Mouse (Mus musculus): ENCODE data around the gene Tsr3. TPM values are rescaled to one million over a fixed set of nuclear protein-coding genes. Genes with fewer than 3 reads are reported as not detected.
"Not testable (repeated sequence)": the region's sequence is repeated elsewhere in the genome, so short reads cannot be mapped to it uniquely, and the experiment has no call there.

Tsr3 gene
- 45.9 and 46.4 TPM in 2 replicates for polyA plus RNA-seq (2015; fragmentation: Nextera tagmentation; extraction: Ambion mirVana)

DNA sequence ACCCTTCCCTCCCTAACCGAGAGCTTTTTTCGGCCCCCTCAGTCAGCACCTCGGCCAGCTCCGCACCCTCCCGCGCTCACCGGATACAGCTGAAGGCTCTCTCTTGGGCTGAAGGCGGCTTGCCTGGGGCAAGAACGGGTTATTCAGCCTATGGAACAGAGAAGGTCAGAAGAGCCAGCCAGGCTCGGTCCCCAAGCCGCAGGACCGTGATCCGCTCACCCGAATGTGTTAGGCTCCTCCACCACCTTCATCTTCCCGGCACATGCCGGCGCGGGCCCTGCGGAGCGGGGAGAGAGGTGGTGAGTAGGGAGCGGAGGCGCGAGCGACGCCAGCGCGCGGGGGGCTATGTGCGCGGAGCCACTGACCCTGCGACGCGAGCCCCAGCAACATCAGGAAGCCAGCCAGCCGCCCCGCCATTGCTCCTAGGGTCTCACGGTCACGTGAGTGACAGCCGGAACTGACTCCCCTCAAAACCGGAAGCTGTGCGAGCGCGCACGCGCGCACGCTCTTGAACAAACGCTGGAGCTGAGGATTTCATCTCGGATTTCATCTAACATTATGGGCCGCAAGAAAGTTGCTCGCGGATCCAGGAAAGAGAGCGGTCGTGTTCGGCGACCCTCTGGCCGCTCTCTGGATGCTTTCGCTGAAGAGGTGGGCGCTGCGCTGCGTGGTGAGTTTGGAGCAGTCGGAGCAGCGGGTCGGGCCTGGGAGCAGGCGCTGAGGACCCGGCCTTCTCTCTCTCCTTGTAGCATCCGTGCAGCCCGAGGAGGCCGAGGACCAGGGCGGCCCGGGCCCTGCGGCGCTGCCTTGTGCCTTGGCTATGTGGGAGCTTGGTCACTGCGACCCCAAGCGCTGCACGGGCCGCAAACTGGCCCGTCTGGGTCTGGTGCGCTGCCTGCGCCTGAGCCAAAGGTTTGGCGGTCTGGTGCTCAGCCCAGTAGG is at the start of gene Tsr3, which contains the start of gene Gnptg:
Gene Tsr3 (plus strand): TSS at position 476 of the 942 bp plus-strand sequence.
Gene Gnptg (minus strand): TSS at position 430 of the 942 bp plus-strand sequence.
- H3K9ac ChIP-seq, result peak within 1 kb of the TSS; percentile 94
- H3K4me2 ChIP-seq, result peak within 1 kb of the TSS; percentile 88
- H3K4me3 ChIP-seq, result peak within 1 kb of the TSS; percentile 81
- H3K9me3 ChIP-seq, result no peaks in the 10 kb centered on the region
- peak within 1 kb of the TSS; percentile 87 for H3K27ac ChIP-seq
- ATAC-seq (ENCODE audit: borderline replicate concordance, extremely low read depth, low FRiP score, low TSS enrichment), result peak; percentile 82; the same call in 1 of the 2 replicates
- H3K4me1 ChIP-seq, result peaks cover 19% of the 10 kb centered on the region
- H3K36me3 ChIP-seq, result peaks cover 28% of the 10 kb centered on the region
- no peaks in the 10 kb centered on the region for H3K27me3 ChIP-seq
- WGBS, result under 1% methylated on average over 80 of the region's 80 CpGs

DNA sequence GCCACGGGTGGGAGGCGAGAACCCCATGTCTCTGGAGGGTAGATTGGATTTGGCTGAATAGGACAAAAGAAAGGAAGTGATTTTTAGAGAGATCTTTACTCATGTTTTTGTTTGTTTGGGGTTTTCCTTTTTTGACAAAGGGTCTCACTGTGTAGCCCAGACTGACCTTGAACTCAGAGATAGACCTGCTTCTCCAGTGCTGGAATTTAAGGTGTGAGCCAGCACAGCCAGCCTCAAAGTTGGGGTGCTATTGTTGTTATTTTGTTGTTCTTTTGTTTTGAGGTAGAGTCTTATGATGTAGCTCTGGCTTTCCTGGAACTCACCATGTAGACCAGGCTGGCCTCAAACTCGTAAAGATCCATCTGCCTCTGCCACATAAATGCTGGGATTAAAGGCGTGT is 37.6 kb upstream of the Tsr3 start:
- no peaks in the 10 kb centered on the region for H3K4me1 ChIP-seq
- WGBS, result 92% methylated on average over 4 of the region's 4 CpGs
- no peak overlapping the region for H3K9ac ChIP-seq
- H3K27ac ChIP-seq, result no peak overlapping the region
- H3K36me3 ChIP-seq, result peaks cover 60% of the 10 kb centered on the region
- H3K9me3 ChIP-seq, result no peaks in the 10 kb centered on the region
- no peak overlapping the region for H3K4me2 ChIP-seq
- no peaks in the 10 kb centered on the region for H3K27me3 ChIP-seq
- no peak for ATAC-seq (ENCODE audit: borderline replicate concordance, extremely low read depth, low FRiP score, low TSS enrichment)
- H3K4me3 ChIP-seq, result no peak overlapping the region

DNA sequence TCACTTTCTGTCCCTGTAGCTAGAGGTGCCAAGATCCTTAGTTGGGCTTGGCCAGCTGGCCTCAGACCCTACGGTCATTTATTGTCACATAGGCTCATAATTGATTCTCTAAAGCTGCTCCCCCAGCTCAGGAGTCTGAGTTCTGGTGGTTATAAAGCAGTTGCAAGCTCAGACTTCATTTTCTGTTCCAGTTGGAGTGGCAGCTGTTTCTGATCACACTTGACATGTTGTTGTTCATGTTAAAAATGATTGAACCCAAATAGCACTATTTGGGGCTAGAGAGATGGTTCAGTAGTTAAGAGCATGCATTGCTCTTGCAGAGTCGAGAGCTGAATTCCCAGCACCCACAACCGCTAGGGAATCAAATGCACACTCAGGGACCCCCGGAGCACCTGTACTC is 30.0 kb upstream of the Tsr3 start:
- H3K27ac ChIP-seq, result no peak overlapping the region
- no peak overlapping the region for H3K9ac ChIP-seq
- H3K4me2 ChIP-seq, result no peak overlapping the region
- no peaks in the 10 kb centered on the region for H3K9me3 ChIP-seq
- no peaks in the 10 kb centered on the region for H3K27me3 ChIP-seq
- ATAC-seq (ENCODE audit: borderline replicate concordance, extremely low read depth, low FRiP score, low TSS enrichment), result no peak
- H3K36me3 ChIP-seq, result peaks cover 85% of the 10 kb centered on the region
- no peak overlapping the region for H3K4me3 ChIP-seq
- H3K4me1 ChIP-seq, result no peaks in the 10 kb centered on the region
- WGBS, result 90% methylated on average over 4 of the region's 4 CpGs

DNA sequence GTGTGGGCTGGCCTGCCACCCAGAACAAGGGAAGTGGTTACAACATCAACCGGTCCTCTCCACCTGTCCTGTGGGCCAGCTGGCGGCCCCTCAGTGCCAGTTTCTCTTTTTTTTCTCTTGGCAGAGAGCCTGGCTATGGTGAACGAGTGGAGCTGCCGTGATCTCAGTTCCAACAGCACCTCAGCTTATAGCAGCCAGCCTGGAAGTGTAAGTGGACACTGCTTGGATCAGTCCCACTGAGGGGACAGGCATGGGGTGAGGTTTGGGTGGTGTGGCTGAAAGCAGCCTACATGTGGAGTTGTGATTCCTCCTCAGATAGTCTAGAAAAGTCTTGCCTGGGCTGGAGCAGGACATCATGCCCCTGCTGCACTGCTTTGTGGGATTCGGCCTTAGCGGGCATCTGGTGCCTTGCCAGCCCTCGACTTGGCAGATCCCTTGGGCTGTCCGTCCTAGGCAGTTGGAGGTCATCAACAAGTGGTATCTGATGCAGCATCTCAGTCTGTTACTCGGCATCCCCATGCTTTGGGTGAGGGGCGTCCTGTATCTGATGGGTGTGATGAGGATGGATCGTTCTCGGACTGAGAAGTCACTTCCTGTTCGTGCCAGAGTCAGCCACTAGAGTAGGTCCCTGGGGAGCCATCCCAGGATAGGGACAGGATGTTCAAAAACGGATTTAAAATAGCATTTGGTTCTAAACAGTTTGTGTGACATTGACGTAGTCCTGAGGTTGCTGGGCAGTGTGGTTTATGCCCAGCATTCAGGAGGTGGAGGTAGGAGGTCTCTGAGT is 29.1 kb upstream of the Tsr3 start:
- WGBS, result 77% methylated on average over 15 of the region's 15 CpGs
- no peak overlapping the region for H3K4me2 ChIP-seq
- peaks cover 85% of the 10 kb centered on the region for H3K36me3 ChIP-seq
- no peak overlapping the region for H3K9ac ChIP-seq
- H3K27me3 ChIP-seq, result no peaks in the 10 kb centered on the region
- no peak overlapping the region for H3K27ac ChIP-seq
- no peaks in the 10 kb centered on the region for H3K4me1 ChIP-seq
- ATAC-seq (ENCODE audit: borderline replicate concordance, extremely low read depth, low FRiP score, low TSS enrichment), result no peak
- no peak overlapping the region for H3K4me3 ChIP-seq
- H3K9me3 ChIP-seq, result no peaks in the 10 kb centered on the region

DNA sequence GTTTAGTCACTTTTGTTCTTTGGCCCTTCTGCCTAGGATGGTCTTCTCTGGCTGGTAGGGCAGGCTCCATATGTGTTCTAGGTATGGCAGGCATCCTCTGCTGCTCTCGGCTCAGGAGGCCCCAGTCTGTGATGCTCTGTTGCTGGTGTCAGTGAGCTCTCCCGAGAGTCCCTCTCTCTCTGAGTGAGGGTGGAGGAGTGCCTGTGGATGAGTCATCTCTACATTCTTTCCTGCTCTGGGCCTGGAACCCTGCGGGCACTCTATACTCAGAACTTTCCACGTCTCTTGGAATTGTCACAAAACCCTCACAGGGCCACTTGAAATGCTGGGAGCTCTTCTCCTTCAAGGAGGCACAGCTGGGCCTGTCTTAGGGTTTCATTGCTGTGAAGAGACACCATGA is 28.3 kb upstream of the Tsr3 start:
- ATAC-seq (ENCODE audit: borderline replicate concordance, extremely low read depth, low FRiP score, low TSS enrichment), result no peak
- Histone ChIP-seq H3K27me3 (no peaks in the 10 kb centered on the region), H3K4me3 (no peak overlapping the region), H3K4me2 (no peak overlapping the region), H3K36me3 (peaks cover 87% of the 10 kb centered on the region), H3K9me3 (no peaks in the 10 kb centered on the region), H3K4me1 (no peaks in the 10 kb centered on the region), H3K27ac (no peak overlapping the region), H3K9ac (no peak overlapping the region)
- WGBS, result 77% methylated on average over 4 of the region's 4 CpGs

DNA sequence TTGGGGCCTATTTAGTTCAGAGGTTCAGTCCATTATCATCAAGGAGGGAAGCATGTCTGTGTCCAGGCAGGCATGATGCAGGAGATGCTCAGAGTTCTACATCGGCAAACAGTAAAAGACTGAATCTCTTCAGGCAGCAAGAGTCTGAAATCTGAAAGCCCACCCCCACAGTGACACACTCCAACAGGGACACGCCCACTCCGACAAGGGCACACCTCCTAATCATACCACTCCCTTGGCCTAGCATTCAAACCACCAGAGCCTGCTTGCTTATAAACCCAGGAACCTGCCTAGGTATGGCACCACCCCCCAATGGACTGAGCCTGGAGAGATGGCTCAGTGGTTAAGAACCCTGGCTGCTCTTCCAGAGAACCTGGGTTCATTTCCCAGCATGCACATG is 24.5 kb upstream of the Tsr3 start:
- Histone ChIP-seq H3K9me3 (no peaks in the 10 kb centered on the region), H3K4me3 (no peak overlapping the region), H3K4me2 (no peak overlapping the region), H3K27me3 (no peaks in the 10 kb centered on the region), H3K27ac (no peak overlapping the region), H3K36me3 (peaks cover 73% of the 10 kb centered on the region), H3K4me1 (no peaks in the 10 kb centered on the region), H3K9ac (no peak overlapping the region)
- 79% methylated on average over 3 of the region's 3 CpGs for whole genome bisulfite sequencing
- no peak for ATAC-seq (ENCODE audit: borderline replicate concordance, extremely low read depth, low FRiP score, low TSS enrichment)

DNA sequence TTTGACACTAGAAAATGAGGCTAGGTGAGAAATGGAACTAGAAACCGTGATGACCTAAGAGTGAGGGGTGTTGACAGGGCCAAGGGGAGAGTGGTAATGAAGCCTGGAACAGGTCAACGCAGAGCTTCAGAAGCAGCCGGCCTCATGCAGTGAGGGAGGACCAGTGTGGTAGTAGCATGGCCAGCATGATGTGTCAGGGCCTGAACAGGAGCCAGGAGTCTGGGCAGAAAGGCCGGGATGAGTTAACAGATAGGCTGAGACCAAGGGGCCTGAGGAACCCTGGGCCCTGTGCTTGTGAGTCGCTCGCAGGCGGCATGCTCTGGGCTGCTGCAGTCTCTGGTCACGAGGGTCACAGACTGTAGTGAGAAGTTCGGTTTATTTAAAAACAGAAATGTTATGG is 21.0 kb upstream of the Tsr3 start:
- ATAC-seq (ENCODE audit: borderline replicate concordance, extremely low read depth, low FRiP score, low TSS enrichment), result no peak
- Histone ChIP-seq H3K36me3 (peaks cover 46% of the 10 kb centered on the region), H3K27ac (no peak overlapping the region), H3K4me2 (no peak overlapping the region), H3K27me3 (no peaks in the 10 kb centered on the region), H3K4me1 (no peaks in the 10 kb centered on the region; the same call in 1 of the 2 replicates), H3K9ac (no peak overlapping the region), H3K4me3 (no peak overlapping the region), H3K9me3 (no peaks in the 10 kb centered on the region)
- 90% methylated on average over 9 of the region's 9 CpGs for WGBS

DNA sequence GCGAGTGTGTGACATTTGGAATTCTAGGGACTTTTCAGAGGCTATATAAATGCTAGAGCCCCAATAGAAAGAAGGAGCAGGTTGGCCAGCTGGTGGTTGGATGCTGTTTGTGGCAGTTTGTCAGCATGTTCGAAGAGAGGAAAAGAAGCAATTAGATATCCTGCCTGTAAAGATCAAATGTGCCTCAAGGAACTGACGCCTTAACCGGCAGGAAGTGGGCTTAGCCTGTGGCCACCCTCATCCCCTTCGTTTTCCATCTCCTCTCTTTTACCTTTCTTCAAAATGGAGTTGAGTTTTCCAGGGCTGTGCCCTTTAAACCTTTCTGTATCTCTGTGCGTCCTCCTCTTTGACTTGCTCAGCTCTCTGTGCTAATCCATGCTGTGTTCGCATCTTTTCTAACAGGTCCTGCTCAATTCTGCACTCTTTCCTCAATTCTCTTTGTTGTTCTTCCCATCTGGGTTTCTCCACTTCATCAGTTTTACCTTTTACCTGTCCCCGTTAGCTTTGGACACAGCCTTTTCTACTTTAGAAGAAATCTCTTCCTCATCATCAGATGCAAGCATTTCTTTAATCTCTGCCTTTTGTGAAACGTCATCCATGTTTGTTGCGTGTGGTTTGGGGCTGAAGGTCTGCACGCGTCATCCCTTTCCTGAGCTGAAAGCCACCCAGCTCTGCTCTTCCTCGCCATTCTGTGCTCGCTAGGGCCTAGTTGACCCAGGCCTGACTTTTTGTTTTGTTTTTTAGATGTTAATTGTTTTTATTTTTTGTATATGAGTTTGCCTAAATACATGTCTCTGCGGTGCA is 20.3 kb upstream of the Tsr3 start:
- Histone ChIP-seq H3K9ac (no peak overlapping the region), H3K27ac (no peak overlapping the region)
- 91% methylated on average over 15 of the region's 15 CpGs for WGBS

DNA sequence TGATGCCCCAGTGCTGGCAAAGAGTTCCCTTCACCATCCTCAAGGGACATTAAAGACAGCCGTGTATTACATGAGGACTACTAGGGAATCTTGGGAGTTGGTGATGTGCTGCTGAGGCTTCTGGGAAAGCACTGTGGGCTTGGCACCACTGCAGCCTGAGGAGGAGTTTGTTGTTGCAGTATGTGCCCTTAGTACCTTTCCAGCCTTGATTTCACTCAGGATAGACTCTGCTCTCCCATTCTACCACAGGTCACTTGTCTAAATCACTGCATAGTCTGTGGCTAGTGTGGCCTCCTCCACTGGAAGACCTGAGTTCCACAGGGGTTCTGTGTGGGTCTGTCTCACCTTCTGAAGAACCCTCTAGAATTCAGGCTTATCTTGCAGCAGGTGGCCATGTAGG is 19.2 kb upstream of the Tsr3 start:
- H3K4me1 ChIP-seq, result no peaks in the 10 kb centered on the region; the same call in 1 of the 2 replicates
- H3K4me2 ChIP-seq, result no peak overlapping the region
- WGBS, result 78% methylated on average over 1 of the region's 1 CpGs
- no peak for ATAC-seq (ENCODE audit: borderline replicate concordance, extremely low read depth, low FRiP score, low TSS enrichment)
- H3K27me3 ChIP-seq, result no peaks in the 10 kb centered on the region
- H3K36me3 ChIP-seq, result peaks cover 29% of the 10 kb centered on the region
- no peak overlapping the region for H3K9ac ChIP-seq
- no peaks in the 10 kb centered on the region for H3K9me3 ChIP-seq
- H3K27ac ChIP-seq, result no peak overlapping the region
- H3K4me3 ChIP-seq, result no peak overlapping the region

More for the DNA sequence above, 20.3 kb upstream of the Tsr3 start:
- peaks cover 39% of the 10 kb centered on the region for H3K36me3 ChIP-seq
- no peak for ATAC-seq (ENCODE audit: borderline replicate concordance, extremely low read depth, low FRiP score, low TSS enrichment)
- no peaks in the 10 kb centered on the region for H3K9me3 ChIP-seq
- no peaks in the 10 kb centered on the region; the same call in 1 of the 2 replicates for H3K4me1 ChIP-seq
- no peak overlapping the region for H3K4me2 ChIP-seq
- no peaks in the 10 kb centered on the region for H3K27me3 ChIP-seq
- H3K4me3 ChIP-seq, result no peak overlapping the region

DNA sequence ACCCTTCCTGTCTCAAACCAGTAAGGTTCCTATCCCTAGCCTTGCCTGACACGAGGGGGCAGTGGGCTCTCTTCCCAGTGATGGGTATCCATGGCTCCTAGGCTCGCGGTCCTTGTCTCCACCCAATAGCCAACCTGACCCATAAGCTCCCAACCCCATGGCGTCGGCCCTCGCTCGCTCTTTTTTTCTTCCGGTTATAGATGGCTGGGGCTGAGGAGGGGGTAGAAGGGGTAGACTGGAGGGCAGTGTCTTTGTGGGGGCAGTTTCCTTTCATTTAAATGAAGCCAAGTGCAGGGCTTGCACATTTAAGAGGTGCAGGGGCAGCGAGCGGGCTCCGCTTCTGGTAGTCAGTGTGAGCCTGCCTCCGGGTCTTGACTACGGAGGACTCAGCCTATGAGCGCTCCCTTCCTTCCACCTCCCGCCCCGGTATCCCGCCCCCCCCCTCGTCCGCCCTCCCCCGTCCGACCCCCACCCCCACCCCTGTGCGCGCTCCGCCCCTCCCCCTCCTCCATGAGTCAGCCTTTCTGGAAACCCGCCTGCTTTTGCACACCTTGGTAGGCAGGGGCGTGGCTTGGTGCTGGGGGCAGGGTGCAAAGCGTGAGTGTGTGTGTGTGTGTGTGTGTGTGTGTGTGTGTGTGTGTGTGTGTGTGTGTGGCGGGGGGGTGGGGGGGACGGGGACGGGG is 18.0 kb upstream of the Tsr3 start:
- Histone ChIP-seq H3K9ac (peak overlapping the region; percentile 36; the same call in 1 of the 2 replicates), H3K9me3 (no peaks in the 10 kb centered on the region), H3K36me3 (peaks cover 18% of the 10 kb centered on the region; the same call in 1 of the 2 replicates), H3K4me1 (no peaks in the 10 kb centered on the region; the same call in 1 of the 2 replicates), H3K4me3 (peak overlapping the region; percentile 41), H3K27ac (no peak overlapping the region), H3K4me2 (peak overlapping the region; percentile 77), H3K27me3 (no peaks in the 10 kb centered on the region)
- ATAC-seq (ENCODE audit: borderline replicate concordance, extremely low read depth, low FRiP score, low TSS enrichment), result peak; percentile 85
- 3% methylated on average over 23 of the region's 30 CpGs for WGBS

DNA sequence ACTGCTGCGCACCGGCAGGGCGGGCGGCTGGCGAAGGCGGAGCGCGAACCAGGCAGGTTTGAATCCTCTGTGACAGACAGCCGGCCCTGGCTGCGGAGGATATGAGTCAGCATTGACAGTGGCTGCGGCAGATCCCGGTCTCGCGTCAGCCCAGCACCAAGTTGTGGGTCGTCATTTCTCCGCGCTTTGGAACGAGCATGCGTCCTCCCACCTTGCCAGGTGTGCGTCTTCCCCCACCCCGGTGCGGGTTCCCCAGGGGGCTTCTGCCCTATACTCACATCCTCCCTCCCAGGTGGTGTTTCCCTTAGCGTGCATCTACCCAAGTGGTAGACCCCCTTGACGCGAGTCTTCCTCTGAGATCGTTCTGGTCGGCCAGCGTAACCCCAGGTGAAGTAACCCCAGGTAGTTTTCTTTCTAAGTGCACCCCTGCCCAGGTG is 17.4 kb upstream of the Tsr3 start:
- Histone ChIP-seq H3K36me3 (0 out of 2 replicates have a peak, but pooled peaks cover 17% of the 10 kb centered on the region), H3K4me3 (peak overlapping the region; percentile 41), H3K4me2 (peak overlapping the region; percentile 77)
- H3K9me3 ChIP-seq, H3K9ac ChIP-seq, H3K4me1 ChIP-seq, H3K27ac ChIP-seq, H3K27me3 ChIP-seq: not testable (repeated sequence)
- ATAC-seq (ENCODE audit: borderline replicate concordance, extremely low read depth, low FRiP score, low TSS enrichment), result peak; percentile 78
- 20% methylated on average over 14 of the region's 28 CpGs for WGBS
